Mouse (Mus musculus) cerebellum, adult 9-10 months (tissue): ENCODE measurements at regions not wholly inside any gene's neighbourhood (a gene's known extent, or its start where the extent isn't known, plus 50 kb on each side); places are given as distances from the start of the nearest gene placed in this dataset.

Experiments used
- DNase-seq: peaks from one replicate; pipeline ENCODE4 v3.0.0; 2022

DNA sequence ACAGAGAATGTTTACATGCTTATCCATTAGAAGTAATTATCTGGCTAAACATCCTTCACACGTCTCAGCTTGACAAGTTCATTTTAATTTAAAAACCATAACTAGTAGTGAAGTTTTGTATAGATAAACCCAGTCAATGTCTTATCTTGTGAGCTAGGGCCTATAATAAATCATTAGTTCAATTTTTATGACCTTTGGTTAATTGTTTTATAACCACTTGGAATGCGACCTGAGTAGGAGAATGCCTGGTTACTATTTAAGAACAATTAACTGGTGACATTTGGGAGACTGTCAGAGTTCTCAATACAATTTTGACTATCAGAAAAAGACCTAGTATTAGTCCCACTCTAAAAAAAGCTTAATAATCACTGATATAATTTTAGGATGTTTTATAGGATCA, 813.6 kb downstream of the Gm9008 start:
- DNase-seq, result no peak

DNA sequence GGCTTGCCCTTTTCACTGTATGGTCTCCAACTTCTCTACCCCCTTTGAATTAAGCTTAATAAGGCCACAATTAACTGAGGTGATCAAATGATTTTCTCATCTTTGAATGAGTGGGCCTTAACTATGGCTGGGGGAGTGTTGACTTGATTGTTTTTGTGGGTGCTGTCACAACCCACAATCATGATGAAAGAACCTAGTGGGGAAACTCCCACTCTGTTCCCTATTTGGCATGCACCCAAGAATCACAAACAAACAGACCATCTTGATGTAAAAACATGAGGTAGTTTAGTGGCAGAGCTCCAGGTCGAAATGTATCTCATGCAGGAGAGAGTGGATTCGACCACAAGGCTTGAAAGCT, 853.2 kb downstream of the Gm9008 start:
- DNase-seq, result no peak

DNA sequence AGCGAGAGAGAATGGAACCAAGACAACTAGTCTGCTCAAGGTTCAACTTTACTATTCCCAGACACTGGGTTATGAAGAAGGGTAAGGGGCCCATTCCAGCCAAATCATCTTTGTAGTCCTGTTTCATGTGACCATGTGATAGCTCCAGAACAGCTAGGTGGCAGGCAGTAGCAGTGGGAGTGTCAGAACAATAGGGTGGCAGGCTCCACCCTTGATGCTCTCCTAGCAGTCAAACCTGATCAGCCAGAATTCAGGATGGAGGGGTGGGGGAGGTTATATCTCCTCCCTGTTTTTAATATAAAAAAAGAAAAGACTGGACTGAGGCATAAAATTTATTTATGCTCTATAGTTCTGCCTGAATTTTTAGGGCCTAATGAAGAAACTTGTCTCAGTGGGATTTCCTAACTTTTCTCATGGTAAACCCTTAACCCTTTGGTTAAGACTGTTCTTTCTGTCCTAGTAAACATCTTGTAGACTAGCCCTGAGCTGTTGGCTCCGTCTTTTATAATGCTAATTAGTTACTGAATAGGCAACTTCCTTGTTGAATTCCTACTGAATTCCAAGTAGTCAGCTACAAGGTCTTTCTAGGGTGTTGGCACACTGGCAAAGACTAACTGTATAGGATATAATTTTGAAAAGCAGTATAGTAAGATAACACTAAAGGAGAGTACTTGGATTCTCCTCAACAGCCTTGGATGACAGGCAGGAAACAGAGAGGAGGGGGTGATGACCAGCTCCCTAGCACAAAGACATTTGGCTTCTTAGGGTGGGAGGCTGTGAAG, 853.8 kb downstream of the Gm9008 start:
- DNase-seq, result no peak

DNA sequence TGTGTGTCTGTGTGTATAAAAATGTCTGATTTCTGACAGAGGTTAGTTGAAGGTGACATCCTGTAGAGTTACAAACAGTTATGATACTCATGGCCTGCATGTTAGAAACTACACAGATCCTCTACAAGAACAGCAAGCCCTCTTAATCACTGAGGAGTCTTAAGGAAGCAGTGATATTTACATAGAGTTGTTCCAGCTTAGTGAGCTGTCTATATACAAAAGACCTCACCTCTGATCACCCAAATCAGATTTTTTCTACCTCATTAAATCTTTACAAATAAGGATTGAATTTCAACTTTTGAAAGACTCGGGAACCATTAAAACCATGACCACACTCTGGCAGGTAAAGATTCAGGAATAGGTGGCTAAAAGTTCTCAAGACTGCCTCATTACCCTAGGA, 861.5 kb downstream of the Gm9008 start:
- DNase-seq, result no peak

DNA sequence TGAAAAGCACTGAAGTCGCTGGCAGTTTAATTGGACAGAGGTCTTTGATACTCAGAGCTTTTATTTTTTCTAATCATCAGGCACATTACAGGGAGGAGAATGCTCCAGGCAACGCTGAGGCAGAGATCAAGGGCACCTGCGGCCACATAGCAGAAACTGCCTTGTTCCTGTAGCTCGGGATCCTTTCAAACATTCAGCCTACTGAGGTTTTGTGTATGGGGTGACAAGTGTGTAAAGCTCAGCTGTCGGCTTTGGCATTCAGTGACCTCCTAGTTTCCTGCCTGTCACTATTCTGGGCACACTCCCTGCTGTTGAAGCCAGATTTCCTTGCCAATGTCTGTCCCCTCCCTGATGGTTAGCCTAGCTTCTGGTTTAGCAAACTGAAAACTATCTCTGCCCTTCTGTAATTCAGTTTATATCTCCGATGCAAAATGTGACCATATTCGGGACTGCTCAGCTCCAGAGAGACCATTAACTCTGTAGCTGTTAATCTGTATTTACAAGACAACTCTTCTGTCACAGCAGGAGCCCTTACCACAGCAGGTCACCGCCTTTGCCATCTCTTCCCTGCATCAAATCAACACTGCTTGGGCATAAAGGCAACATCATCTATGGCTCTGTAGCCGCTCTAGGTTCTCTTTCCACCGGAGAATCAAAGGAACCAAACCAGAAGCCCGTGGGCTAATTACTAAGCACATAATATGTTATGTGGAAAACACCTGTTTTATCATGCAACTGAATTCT, 894.9 kb downstream of the Gm9008 start:
- DNase-seq, result peak; percentile 92

DNA sequence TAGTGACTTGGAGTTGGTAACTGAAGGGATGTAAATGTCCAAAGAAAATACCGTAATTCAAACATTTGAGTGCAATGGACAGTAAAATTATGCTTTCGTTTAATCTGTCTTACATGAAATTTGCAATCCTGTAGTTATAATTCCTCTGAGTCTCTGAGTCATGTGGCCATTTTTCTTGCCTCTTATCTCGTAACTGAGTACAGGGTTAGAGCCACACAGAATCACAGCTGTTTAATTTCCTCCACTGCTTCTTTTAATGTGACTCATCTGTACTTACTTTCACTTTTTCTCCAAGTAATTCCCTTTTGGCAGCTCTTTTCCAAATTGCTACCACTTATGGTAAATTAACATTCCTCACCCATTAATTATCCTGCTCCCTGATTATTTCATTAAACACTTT, 939.2 kb downstream of the Gm9008 start:
- no peak for DNase-seq

DNA sequence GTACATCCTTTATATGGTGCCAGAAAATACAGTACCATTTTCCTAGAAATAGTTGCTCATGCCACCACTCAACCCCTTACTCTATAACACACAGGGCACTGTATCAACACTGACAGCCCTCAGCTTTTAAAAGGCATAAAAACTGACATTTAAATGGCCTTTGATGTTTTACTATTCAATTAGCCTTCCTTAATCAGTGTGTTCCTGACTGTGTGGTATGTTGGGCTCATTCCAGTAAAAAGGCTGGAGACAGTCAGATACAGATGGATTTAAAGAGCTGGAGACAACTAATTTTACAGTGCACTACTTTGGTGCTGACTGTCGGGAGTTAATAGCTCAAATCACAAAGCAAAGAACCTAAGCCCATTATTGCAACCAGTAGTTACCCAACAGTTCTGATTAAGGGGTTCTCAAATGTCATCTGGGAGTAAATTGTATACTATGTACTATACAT, 955.3 kb downstream of the Gm9008 start:
- DNase-seq, result no peak

DNA sequence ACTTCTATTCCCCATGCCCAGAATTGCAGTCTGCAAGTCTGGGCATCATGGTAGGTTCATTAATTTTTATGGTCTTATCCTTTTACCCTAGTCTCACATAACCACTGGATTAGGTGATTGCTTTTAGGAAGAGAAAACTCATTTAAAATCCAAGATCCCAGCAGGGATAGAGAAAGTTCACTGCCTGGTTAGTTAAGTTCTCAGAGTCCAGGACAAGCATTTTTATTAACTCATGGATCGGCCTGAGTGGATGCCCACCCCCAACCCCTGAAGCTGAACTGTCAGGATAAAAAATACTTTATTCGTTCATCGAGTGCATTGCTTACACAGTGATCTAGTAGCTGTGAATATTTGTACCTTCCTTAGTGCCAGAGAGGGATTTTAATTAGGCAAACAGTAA, 957.9 kb downstream of the Gm9008 start:
- DNase-seq, result no peak
